Mouse (Mus musculus) telencephalon, adult 2 months (tissue): ENCODE measurements around the gene Sh3pxd2a.

Experiments used
- DNase-seq: peaks from one replicate; pipeline ENCODE4 v3.0.0-alpha.2; 2011; ENCODE audit warnings: low read depth, low spot score

Gene Sh3pxd2a

GRCm38 (mm10) chr19:47439726-47440434 lies 24.3 kb downstream of the Sh3pxd2a start:
- no peak for DNase-seq

- DNase-seq = no peak
Observed at GRCm38 (mm10) chr19:47438445-47438844, 25.8 kb downstream of the Sh3pxd2a start.

DNA sequence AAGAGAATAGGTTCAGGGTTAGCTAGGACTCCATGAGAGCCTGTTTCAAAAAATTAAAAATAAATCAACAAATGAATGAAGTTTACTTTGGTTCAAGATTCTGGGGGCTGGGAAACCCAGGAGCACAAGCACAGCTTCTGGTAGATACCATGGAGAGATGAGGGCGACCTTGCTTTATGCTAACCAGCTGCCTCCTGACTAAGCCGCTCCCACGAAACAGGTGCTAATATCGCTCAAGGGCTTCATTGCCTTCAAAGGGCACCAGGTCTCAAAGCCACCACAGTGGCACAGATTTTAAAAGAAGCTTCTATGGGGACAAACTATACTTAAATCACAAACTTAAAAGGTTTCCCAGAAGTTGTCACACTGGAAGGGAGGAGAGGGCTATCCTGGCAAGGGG lies 27.2 kb downstream of the Sh3pxd2a start:
- no peak for DNase-seq

DNA sequence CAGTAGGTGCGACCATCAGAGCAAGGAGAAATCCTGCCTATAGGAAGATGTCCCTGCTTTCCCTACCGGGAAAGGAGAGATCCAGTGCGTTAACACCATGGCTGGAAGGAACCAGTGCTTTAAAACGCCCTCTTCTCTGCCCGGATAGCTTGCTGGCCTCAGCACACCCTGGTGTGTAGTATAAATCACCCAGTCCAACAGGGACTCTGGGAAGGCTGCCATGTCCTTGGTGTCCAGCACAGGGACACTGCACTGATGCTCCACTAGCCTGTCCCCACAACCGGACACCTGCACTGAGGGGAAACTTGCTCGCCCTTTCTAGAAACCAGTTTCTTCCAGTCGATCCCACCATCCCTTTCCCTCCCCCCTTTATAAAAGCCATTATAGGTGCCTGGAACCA lies 28.0 kb downstream of the Sh3pxd2a start:
- no peak for DNase-seq

GRCm38 (mm10) chr19:47434655-47435054 lies 29.5 kb downstream of the Sh3pxd2a start:
- no peak for DNase-seq

GRCm38 (mm10) chr19:47432339-47432738 lies 31.9 kb downstream of the Sh3pxd2a start:
- no peak for DNase-seq

GRCm38 (mm10) chr19:47431189-47431931 lies 32.8 kb downstream of the Sh3pxd2a start:
- DNase-seq = no peak

GRCm38 (mm10) chr19:47430160-47430559 lies 34.0 kb downstream of the Sh3pxd2a start:
- DNase-seq = no peak

DNA sequence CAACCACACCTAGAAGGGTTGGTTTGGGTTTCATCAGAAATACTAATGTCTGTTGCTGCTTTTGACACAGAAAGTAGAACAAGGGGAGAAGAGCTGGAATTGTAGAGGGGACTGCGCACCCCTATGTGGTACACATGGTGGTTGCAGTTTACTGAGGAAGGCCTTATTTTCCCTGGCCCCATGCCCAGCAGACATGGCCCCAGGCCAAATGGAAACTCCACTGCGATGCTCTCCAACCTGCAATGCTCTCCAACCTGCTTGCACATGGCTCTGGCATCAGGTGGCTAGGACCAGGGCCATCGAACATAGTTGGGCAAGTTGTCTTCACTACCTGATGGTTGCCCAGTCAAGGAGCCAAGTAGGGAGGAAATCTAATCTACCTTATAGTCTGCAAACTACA lies 35.0 kb downstream of the Sh3pxd2a start:
- DNase-seq = no peak

DNA sequence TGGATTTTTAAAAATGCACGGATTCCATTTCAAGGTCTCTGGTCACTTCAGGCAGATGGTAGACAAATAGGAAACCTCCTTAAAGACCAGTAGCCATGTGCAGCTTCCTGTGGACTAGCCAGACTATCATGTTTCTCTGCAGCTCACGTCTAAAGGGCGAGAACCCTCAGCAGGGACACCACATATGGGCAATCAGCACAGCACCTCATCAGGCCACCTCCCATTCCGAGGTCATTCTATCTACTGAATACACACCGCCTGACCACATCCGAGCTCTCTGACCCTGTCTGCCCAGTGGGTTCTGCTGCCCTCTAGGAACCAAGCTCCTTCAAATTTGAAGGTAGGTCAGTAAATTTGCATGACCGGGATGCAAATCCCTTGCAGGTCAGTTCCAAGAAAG lies 35.4 kb downstream of the Sh3pxd2a start:
- DNase-seq = no peak

- DNase-seq = no peak
Observed at GRCm38 (mm10) chr19:47427841-47428789, 36.1 kb downstream of the Sh3pxd2a start.

DNA sequence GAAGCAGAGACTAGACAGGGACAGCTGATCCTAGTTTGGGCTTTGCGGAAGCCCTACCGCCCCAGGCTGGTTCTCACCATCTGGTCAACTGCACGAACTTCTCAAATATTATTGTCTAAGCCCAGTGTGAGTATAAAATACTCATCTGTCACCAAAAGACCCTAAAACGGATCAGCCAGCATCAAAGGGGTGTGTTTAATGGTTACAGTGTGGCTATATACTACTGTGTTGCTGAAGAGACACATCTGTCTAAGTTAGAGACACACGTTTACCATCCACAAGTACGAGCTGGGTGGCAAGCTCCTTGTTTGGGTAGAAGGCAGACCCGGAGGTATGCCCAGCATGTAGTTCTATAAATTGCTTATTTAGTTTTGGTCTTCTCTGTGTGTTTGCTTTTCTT lies 40.6 kb downstream of the Sh3pxd2a start:
- DNase-seq = no peak

GRCm38 (mm10) chr19:47421128-47421898 lies 42.9 kb downstream of the Sh3pxd2a start:
- no peak for DNase-seq

- DNase-seq = no peak
Observed at GRCm38 (mm10) chr19:47420539-47420938, 43.7 kb downstream of the Sh3pxd2a start.

GRCm38 (mm10) chr19:47419208-47419607 lies 45.0 kb downstream of the Sh3pxd2a start:
- DNase-seq = no peak

DNA sequence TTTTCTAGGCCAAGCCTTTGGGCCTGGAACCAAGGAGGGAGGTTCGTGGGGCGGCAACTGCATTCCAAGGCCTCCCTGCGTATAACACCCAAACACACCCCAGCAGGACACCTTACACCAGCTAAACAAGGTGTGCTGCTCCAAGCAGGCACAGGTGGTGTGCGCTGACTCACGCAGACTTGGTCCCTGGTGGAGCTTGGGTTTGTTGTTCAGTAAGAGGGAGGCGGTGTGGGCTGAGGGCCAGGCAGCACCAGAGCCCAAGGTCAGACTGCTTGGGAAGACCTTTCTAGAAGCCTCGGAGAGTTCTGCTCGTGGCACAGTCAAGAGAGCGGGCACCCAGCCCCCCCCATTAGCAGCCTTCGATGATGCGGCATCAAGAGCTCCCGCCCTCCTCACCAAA lies 48.0 kb downstream of the Sh3pxd2a start:
- DNase-seq = no peak

- DNase-seq = no peak
Observed at GRCm38 (mm10) chr19:47414142-47414905, 49.9 kb downstream of the Sh3pxd2a start.

DNA sequence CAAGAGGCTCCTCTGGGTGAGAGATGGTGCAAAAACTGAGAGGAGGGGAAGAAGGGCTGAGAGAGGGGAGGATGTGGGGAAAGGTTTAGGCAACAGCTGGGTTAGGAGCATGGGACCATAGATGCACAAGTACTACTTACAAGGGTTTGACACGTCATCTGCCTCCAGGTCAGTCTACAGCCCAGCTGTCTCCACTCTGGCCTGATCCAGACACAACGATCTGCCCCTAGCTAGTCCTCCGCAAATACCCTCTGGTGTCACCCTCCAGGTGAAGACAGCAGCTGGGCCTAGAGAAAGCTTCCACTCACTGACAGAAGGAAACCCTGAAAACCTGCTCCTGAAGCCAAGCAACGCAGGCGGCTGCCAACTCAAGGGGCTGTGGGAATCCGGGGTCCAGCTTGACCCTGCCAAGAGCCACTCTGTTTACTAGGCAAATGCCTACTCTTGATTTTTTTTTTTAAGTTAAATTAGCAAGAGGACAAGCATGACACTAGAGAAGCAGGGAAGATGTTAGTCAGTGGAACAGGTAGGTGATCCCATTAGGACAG lies 50.7 kb downstream of the Sh3pxd2a start:
- no peak for DNase-seq

DNA sequence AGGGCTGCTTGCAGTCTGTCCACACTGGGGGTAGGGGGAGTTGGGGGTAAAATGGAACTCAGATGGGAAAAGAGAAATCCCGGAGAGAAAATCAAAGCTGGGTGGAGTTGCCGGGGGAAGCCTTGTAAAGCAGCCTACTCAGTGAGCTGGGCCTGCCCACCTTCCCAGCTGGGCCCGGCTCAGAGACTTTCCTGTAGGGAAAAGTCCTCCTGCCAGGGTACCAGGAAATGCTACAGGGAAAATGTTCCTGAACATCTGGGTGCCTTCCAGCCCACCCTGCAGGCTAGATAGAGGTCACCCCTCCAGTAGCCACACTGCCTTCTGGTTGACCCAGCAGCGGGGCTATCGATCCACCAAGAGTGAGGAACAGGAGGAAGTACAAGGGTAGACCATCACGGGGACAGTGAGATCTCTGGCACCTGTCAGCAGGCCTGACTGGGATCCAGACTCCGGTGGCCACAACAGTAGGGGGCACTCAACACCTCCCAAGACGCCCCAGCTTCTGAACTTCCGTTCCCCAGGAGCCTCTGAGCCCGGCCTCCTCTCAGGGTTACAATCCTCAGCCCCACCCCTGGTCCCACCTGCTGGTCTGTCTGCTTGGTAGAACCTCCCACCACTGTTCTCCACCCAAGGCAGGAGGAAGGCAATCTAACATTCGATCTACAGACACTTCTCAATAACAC lies 51.5 kb downstream of the Sh3pxd2a start:
- no peak for DNase-seq

- DNase-seq = no peak
Observed at GRCm38 (mm10) chr19:47410301-47410700, 53.9 kb downstream of the Sh3pxd2a start.
